Mouse (Mus musculus) spleen, adult 10 weeks (tissue): Measurements from ENCODE around the gene Rab43. TPM values are rescaled to one million over a fixed set of nuclear protein-coding genes. Genes with fewer than 3 reads are reported as not detected.

ENCODE experiments used
- polyA plus RNA-seq: library from polyadenylated mRNA; stranded (reverse); fragments of 350-450 nt; fragmentation: Illumina TruSeq; extraction: RNeasy Lipid Tissue Mini Kit (QIAGEN cat#74804); gene quantifications from one replicate; pipeline ENCODE4 v1.2.3, GENCODE M21; 2015; ENCODE audit warnings: low replicate concordance; ENCODE audit not compliant: insufficient read depth

Rab43 gene
- polyA plus RNA-seq = 45.6 TPM

DNA sequence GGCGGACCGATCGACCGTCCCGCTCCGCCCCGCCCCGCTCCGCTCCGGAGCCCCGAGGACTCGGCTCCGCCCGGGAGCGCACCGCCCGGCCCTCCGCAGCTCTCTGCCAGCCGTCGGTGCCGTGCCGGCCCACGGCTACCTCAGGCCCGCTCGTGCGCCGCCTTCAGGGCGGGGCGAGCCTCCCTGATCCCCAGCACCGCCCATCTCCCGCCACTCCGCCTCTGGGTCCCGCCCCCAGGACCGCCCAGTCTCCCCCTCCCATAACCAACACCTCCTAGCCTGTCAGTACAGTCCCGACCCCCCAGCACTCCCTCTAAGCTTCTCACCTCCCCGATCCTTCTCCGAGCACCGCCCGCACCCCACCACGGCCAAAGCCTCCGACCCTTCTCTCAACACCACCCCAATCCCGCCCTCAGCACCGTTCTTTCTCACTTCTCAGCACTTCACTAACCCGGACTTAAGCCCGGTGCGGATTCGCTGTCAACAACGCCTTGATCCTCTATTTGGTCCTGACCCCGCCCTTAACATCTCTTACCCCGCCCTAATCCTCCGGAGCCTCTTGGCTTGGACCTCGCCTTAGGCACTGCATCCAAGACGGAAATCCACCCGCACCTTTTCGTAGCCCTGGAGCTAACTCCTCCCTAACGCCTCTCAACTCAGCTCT, at the start of gene Rab43:
Rab43 (minus strand) TSS at position 490 of the 664 bp plus-strand sequence.

DNA sequence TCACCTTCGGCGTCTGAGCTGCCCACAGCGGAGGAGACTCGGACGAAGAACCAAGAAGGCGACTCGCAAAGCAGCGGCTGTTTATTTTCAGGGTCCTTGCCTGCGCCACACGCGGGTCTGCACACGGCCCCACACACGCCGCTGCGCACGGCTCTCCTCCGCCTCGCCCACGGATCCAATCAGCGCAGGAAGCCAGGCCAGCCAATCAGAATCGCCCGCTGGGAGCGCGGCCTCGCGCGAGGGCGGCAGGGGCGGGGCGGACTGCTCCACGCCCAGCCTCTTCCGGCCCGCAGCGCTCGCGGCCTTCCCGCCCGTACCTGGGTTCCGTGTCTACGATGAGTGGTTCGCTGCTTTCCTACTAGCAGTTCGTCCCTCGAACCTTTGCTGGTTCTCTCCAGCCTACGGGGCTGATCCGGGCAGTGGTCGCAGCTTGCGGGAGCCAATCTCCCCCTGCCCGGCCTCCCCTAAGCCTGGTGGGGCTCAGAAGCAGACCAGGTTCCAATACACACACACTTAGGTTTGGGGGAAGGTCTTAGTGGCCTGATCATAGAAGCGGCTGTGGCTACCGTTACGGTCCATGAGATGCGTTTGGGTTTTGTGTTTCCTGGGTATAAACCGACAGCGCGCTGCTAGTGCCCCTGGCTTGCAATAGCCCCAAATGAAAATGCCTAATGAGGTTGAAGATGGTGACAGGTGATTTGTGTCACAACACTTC, 39.1 kb upstream of the Rab43 start, which contains the start of gene Cnbp:
Cnbp (minus strand) TSS at position 207 of the 715 bp plus-strand sequence.

DNA sequence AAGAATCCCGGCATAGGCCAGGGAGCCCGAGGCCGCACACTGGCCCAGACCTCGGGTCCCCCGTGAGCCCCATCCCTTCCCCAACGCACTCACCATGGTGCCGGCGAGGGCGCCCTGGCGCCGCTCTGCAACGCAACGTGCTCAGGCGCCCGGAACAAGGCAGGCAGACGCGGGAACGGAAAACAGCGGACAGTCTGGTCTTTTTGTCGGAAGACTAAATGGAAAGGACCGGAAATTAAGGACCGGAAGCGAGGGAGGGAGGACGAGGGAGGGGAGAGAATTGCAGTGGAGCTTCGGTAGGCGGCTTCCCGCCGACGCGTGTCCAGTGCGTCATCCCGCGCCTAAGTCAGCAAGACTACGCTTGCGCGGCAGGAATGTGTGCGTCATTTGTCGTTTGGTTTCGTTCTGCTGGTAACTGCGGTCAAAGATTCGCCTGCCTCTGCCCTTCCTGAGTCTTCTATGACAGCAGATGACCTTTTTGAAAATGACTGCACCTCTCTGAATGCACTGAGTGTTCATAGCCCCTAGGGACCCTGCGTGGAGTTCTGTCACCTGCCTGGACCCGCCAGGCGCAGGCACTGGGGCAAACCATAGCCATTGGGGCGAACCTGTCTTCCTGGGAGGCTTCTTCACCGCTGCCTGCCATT, 26.7 kb upstream of the Rab43 start, which contains the start of gene Isy1:
Isy1 (minus strand) TSS at position 248 of the 647 bp plus-strand sequence.

DNA sequence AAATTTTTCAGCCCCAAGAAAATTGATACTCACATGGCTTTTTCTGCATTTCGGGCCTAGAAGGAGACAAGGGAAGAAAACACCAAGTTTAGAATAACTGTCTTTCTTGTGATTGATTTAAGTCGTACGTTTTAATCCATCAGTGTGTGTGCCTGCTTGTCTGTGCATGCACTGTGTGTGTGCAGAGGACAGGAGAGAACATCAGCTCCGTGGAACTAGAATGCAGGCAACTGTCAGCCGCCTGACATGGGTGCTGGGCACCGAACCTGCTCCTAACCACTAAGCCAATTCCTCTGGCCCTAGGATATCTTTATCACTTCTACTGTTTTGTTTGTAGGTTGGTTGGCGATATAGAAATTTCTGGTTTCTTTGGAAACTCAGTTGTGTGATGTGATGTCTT, 23.7 kb upstream of the Rab43 start, which contains the start of gene Gm45140:
Gm45140 (minus strand) TSS at position 101 of the 400 bp plus-strand sequence.

DNA sequence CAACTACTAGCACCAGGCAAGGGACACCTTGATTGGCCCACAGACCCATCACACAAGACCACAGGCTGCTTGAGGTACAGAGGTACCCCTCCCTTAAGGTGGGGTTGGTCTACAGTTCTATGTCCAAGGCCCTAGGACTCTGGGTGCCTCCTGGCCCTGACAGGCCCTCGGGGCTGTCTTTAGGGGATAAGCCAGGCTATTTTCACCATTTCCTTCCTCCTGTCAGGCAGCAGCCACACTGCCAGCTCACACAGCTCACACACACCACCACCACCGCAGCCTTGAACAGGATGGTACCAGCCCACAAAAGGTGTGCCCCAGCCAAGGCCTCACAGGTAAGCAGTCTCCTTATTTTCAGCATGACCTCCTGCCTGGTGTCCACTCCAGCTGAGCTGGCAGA, 34.1 kb downstream of the Rab43 start, which contains the start of gene Gp9:
Gp9 (plus strand) TSS at position 231 of the 400 bp plus-strand sequence.

Other genes starting within 250 kb of the Rab43 start
- gene Prokr1, start 221.4 kb downstream of the Rab43 start, polyA plus RNA-seq = 0.77 TPM
- gene Aplf, start 140.0 kb downstream of the Rab43 start, polyA plus RNA-seq = 11.1 TPM
- gene Efcc1, start 81.3 kb downstream of the Rab43 start, polyA plus RNA-seq = 1.9 TPM
- gene Gp9, start 34.1 kb downstream of the Rab43 start, polyA plus RNA-seq = 1.3 TPM
- gene Gm45140, start 23.6 kb upstream of the Rab43 start, polyA plus RNA-seq = 10.1 TPM
- 104 TPM for gene Isy1, start 26.6 kb upstream of the Rab43 start, polyA plus RNA-seq
- gene Cnbp, start 38.9 kb upstream of the Rab43 start, polyA plus RNA-seq = 613 TPM
- gene Copg1, start 75.7 kb upstream of the Rab43 start, polyA plus RNA-seq = 81.5 TPM
- gene Hmces, start 101.8 kb upstream of the Rab43 start, polyA plus RNA-seq = 42.0 TPM
- not detected for gene H1fx, start 169.5 kb upstream of the Rab43 start, polyA plus RNA-seq
- 239 TPM for gene Rab7, start 233.1 kb upstream of the Rab43 start, polyA plus RNA-seq